9 mouse cellular contexts compared by ENCODE assay signal in genomic region chr4:155215773-155216630, GRCm38 (mm10). TPM values are rescaled to one million over a fixed set of nuclear protein-coding genes. Genes with fewer than 3 reads are reported as not detected.
DNase-seq lines count a peak whose midpoint lies in the region; ATAC-seq lines count a peak whose summit lies in the region.
"Had no signal": no experiment of that assay in that cellular context is flagged by ENCODE, and none has a peak within 500 bp of the region (broad histone marks: within the 10 kb centered on the region; RNA-seq: fewer than 3 reads in every experiment).

No protein-coding gene starts in this region.

- peak overlapping the region; percentile 64 for H3K27ac ChIP-seq in hindbrain, embryonic 13.5 days
- no peak overlapping the region; the same call in 1 of the 2 replicates for H3K27ac ChIP-seq in stomach, embryonic 16.5 days (ENCODE audit: low read length)

- WGBS in hindbrain, embryonic 13.5 days, result 54% methylated on average over 12 of the region's 12 CpGs
- WGBS in stomach, embryonic 16.5 days, result 57% methylated on average over 12 of the region's 12 CpGs

- H3K36me3 ChIP-seq in hindbrain, embryonic 13.5 days, result peaks cover 1% of the 10 kb centered on the region; the same call in 1 of the 2 replicates
- H3K36me3 ChIP-seq in stomach, embryonic 16.5 days (ENCODE audit: control insufficient read depth, insufficient read depth, low read length), result no peaks in the 10 kb centered on the region

- peak; percentile 53 for DNase-seq in cerebellum, adult 9-11 months
- DNase-seq in cerebellum, postnatal 4 days (ENCODE audit: low spot score in 2 of 2), result no peak
- DNase-seq in thymus, postnatal 4 days, result peak; percentile 15
- DNase-seq in thymus, postnatal 0 days (ENCODE audit: low spot score), result no peak
- DNase-seq in lung, adult 18-20 months, result peak; percentile 49 to 64
- DNase-seq in testis, postnatal 10 days (ENCODE audit: low spot score), result no peak

- H3K9me3 ChIP-seq in hindbrain, embryonic 13.5 days, result no peaks in the 10 kb centered on the region
- H3K9me3 ChIP-seq in stomach, embryonic 16.5 days (replicated peaks; ENCODE audit: control insufficient read depth, low read length), result no peaks in the 10 kb centered on the region

- H3K4me1 ChIP-seq in hindbrain, embryonic 13.5 days (replicated peaks), result peaks cover 92% of the 10 kb centered on the region
- H3K4me1 ChIP-seq in stomach, embryonic 16.5 days (ENCODE audit: control insufficient read depth, insufficient read depth, low read length), result peaks cover 68% of the 10 kb centered on the region

- no peak for ATAC-seq in hindbrain, embryonic 13.5 days (ENCODE audit: low FRiP score)
- ATAC-seq in stomach, embryonic 16.5 days (ENCODE audit: insufficient read depth, low FRiP score), result 0 out of 2 replicates have a peak, but pooled peaks have one; percentile 1

- H3K4me3 ChIP-seq in hindbrain, embryonic 13.5 days, result peak overlapping the region; percentile 11; the same call in 1 of the 2 replicates
- no peak overlapping the region for H3K4me3 ChIP-seq in stomach, embryonic 16.5 days (replicated peaks; ENCODE audit: low read length)
- H3K4me3 ChIP-seq: erythroblast, embryonic 14.5 days had no signal

- H3K9ac ChIP-seq in hindbrain, embryonic 13.5 days, result peak overlapping the region; percentile 29; the same call in 1 of the 2 replicates
- no peak overlapping the region for H3K9ac ChIP-seq in stomach, embryonic 16.5 days (ENCODE audit: low read length)

- no peaks in the 10 kb centered on the region for H3K27me3 ChIP-seq in hindbrain, embryonic 13.5 days
- no peaks in the 10 kb centered on the region for H3K27me3 ChIP-seq in stomach, embryonic 16.5 days (ENCODE audit: control insufficient read depth, insufficient read depth, low read length)

- peak overlapping the region; percentile 31 for H3K4me2 ChIP-seq in hindbrain, embryonic 13.5 days
- peak overlapping the region; percentile 22 for H3K4me2 ChIP-seq in stomach, embryonic 16.5 days (ENCODE audit: low read depth, low read length)

RNA-seq across cellular contexts. Expression of gene Ski, which starts 6.4 kb away (rescaled TPM):
- 8.1 and 9.3 TPM in 2 replicates for polyA plus RNA-seq in thymus, postnatal 0 days (2015; fragmentation: Nextera tagmentation; extraction: Ambion mirVana)
- 10.3 and 10.4 TPM in 2 replicates for polyA plus RNA-seq in hindbrain, embryonic 13.5 days (2015; fragmentation: Nextera tagmentation; extraction: Ambion mirVana)
- 17.7 and 17.9 TPM in 2 replicates for polyA plus RNA-seq in stomach, embryonic 16.5 days (2015; fragmentation: Nextera tagmentation; extraction: Ambion mirVana)

RNA-seq across cellular contexts. Expression of gene Faap20, which starts 33.6 kb away (rescaled TPM):
- polyA plus RNA-seq in thymus, postnatal 0 days (2015; fragmentation: Nextera tagmentation; extraction: Ambion mirVana), result 67.9 and 71.3 TPM in 2 replicates
- polyA plus RNA-seq in hindbrain, embryonic 13.5 days (2015; fragmentation: Nextera tagmentation; extraction: Ambion mirVana), result 78.8 and 84.8 TPM in 2 replicates
- 58.4 and 60.1 TPM in 2 replicates for polyA plus RNA-seq in stomach, embryonic 16.5 days (2015; fragmentation: Nextera tagmentation; extraction: Ambion mirVana)

Comparison
In these comparisons a context has a peak if more than half of its experiments do, and no peak if none do; other contexts are left out.
1. DNase-seq: peak in cerebellum, adult 9-11 months (single experiment), thymus, postnatal 4 days (single experiment) and lung, adult 18-20 months (2 of 2); none in cerebellum, postnatal 4 days (0 of 2), thymus, postnatal 0 days (single experiment) and testis, postnatal 10 days (single experiment).